Mouse (Mus musculus) forelimb bud, embryonic 11.5 days (tissue): ENCODE data around the gene Gpc5.

Experiments used
- DNase-seq: peaks from one replicate; pipeline ENCODE4 v3.0.0-alpha.2; 2012; ENCODE audit warnings: low read depth, low spot score

The Gpc5 gene

GRCm38 (mm10) chr14:115106326-115106725 lies 14.3 kb downstream of the Gpc5 start:
- DNase-seq, result no peak

GRCm38 (mm10) chr14:115107467-115107866 lies 15.5 kb downstream of the Gpc5 start:
- no peak for DNase-seq

- no peak for DNase-seq
Observed at GRCm38 (mm10) chr14:115118626-115119025, 26.6 kb downstream of the Gpc5 start.

GRCm38 (mm10) chr14:115148821-115149220 lies 56.8 kb downstream of the Gpc5 start:
- DNase-seq, result no peak

GRCm38 (mm10) chr14:115156597-115156996 lies 64.6 kb downstream of the Gpc5 start:
- DNase-seq, result no peak

GRCm38 (mm10) chr14:115177322-115177836 lies 85.4 kb downstream of the Gpc5 start:
- DNase-seq, result no peak

GRCm38 (mm10) chr14:115179925-115180324 lies 87.9 kb downstream of the Gpc5 start:
- no peak for DNase-seq

GRCm38 (mm10) chr14:115188256-115188655 lies 96.2 kb downstream of the Gpc5 start:
- DNase-seq, result no peak

- DNase-seq, result no peak
Observed at GRCm38 (mm10) chr14:115228075-115228474, 136.1 kb downstream of the Gpc5 start.

- no peak for DNase-seq
Observed at GRCm38 (mm10) chr14:115236387-115236786, 144.4 kb downstream of the Gpc5 start.

GRCm38 (mm10) chr14:115240621-115241373 lies 148.8 kb downstream of the Gpc5 start:
- no peak for DNase-seq

- no peak for DNase-seq
Observed at GRCm38 (mm10) chr14:115250537-115250936, 158.5 kb downstream of the Gpc5 start.

GRCm38 (mm10) chr14:115251791-115252190 lies 159.8 kb downstream of the Gpc5 start:
- no peak for DNase-seq

GRCm38 (mm10) chr14:115253155-115253554 lies 161.1 kb downstream of the Gpc5 start:
- DNase-seq, result no peak

- DNase-seq, result no peak
Observed at GRCm38 (mm10) chr14:115253685-115254084, 161.7 kb downstream of the Gpc5 start.

- no peak for DNase-seq
Observed at GRCm38 (mm10) chr14:115269703-115270402, 177.8 kb downstream of the Gpc5 start.

GRCm38 (mm10) chr14:115270445-115270844 lies 178.4 kb downstream of the Gpc5 start:
- DNase-seq, result no peak

GRCm38 (mm10) chr14:115282782-115283181 lies 190.8 kb downstream of the Gpc5 start:
- peak; percentile 10 for DNase-seq

GRCm38 (mm10) chr14:115324247-115324646 lies 232.2 kb downstream of the Gpc5 start:
- no peak for DNase-seq

- no peak for DNase-seq
Observed at GRCm38 (mm10) chr14:115326426-115326825, 234.4 kb downstream of the Gpc5 start.

GRCm38 (mm10) chr14:115339084-115339483 lies 247.1 kb downstream of the Gpc5 start:
- no peak for DNase-seq

- no peak for DNase-seq
Observed at GRCm38 (mm10) chr14:115342597-115342996, 250.6 kb downstream of the Gpc5 start.

GRCm38 (mm10) chr14:115349448-115349847 lies 257.4 kb downstream of the Gpc5 start:
- DNase-seq, result no peak
